Mouse (Mus musculus): ENCODE measurements around the gene Erbb4. TPM values are rescaled to one million over a fixed set of nuclear protein-coding genes. Genes with fewer than 3 reads are reported as not detected.

Gene Erbb4
- total RNA-seq (2014; fragmentation: Nextera tagmentation) = not detected in 2 replicates
- not detected in 2 replicates for total RNA-seq (2017)

- 0 out of 2 replicates have a peak, but pooled peaks have one; percentile 26 for ATAC-seq (replicated peaks; ENCODE audit: low FRiP score, low TSS enrichment, poor library complexity, severe bottlenecking)
These were observed at the start of gene Erbb4 for GRCm38 (mm10) chr1:69107485-69108158. Gene Erbb4 (minus strand): TSS chr1:69108059.

GRCm38 (mm10) chr1:69157346-69157745 is 49.5 kb upstream of the Erbb4 start:
- no peak for ATAC-seq (replicated peaks; ENCODE audit: low FRiP score, low TSS enrichment, poor library complexity, severe bottlenecking)

DNA sequence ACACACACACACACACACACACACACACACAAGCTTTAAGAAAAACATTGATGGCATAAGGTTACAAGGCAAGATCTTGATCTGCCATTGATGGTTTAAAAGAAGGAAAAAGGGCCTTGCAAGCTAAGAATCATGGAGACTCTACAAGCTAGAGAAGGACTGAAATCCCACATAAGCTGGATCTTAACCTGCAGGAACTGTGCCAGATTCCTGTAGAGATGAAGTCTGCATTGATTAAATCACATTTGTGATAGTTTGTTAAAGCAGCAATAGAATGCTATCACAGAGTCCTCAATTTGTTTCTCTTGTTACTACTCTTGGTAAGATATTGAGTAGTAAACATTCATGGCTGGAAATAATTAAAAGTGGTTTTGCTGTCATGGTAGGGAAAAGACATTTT is 33.5 kb upstream of the Erbb4 start:
- ATAC-seq (replicated peaks; ENCODE audit: low FRiP score, low TSS enrichment, poor library complexity, severe bottlenecking) = no peak

- ATAC-seq (replicated peaks; ENCODE audit: low FRiP score, low TSS enrichment, poor library complexity, severe bottlenecking) = no peak
These were observed 31.6 kb upstream of the Erbb4 start for GRCm38 (mm10) chr1:69139519-69139868.

GRCm38 (mm10) chr1:69138856-69139518 is 31.1 kb upstream of the Erbb4 start:
- ATAC-seq (replicated peaks; ENCODE audit: low FRiP score, low TSS enrichment, poor library complexity, severe bottlenecking) = no peak

DNA sequence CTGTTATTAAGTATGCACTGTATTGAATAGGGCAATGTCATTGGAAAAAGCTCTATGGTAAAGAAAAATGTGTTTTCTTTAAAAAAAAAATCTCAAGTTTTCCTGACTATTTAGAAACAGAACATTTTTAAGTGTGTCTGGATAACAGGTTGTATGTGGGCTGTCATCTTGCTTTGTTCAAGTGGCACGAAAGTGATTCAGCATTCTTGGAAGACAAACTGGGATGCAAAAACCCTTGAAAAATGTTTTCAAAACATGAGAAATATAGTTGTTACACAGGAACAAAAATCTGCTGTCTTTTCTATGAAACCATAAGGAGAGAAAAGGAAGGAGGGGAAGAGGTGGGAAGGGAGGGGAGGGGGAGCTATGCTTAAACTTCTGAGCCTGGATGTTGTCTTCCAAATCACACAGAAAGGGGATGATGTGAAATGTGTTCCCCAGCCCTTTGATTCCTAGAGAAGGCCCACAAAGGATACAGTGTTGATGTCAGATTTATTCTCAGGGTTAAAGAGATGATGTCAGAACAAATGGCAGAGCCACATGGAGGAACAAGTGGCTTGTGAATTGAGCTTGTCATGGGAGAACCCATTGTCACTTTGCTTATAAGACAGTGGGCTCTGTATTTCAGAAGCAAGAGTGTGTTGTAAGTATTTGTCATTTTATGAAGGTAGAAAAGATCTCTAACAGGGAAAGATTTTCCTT is 16.4 kb upstream of the Erbb4 start:
- no peak for ATAC-seq (replicated peaks; ENCODE audit: low FRiP score, low TSS enrichment, poor library complexity, severe bottlenecking)

DNA sequence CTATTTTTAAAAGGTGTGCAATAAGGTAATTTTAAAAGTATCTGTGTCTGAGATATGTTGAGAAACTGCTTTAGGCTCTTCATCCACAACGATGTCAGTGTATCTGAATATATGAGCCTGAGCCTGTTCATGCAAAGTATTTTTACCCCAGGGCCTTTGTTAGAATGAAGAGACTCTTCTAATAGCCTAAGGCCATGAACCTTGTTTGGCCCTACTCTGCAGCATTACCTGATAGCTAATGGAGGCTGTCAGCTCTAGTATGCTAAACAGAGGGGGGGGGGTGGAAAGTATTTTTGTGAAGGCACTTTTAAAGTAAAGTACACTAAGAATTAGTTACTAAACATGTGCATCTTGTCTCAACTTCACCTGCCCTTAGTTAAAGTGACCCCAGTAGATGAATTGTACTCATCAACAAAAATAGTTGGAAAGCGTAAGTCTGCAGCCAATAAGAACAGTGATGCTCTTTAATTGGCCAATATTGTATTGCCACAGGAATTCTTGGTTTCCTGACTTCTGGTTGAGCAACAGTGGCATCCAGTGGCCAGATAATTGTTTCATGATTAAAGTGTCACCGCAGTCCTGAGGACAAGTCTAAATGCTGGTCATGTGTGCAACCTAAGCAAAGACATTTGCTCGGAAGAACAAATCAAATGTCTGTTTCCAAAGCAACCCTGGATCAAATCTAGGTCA is 10.5 kb upstream of the Erbb4 start:
- no peak for ATAC-seq (replicated peaks; ENCODE audit: low FRiP score, low TSS enrichment, poor library complexity, severe bottlenecking)

GRCm38 (mm10) chr1:69108159-69108925 is 483 bp upstream of the Erbb4 start:
- ATAC-seq (replicated peaks; ENCODE audit: low FRiP score, low TSS enrichment, poor library complexity, severe bottlenecking) = 0 out of 2 replicates have a peak, but pooled peaks have one; percentile 47

GRCm38 (mm10) chr1:69106937-69107461 is 860 bp downstream of the Erbb4 start:
- no peak for ATAC-seq (replicated peaks; ENCODE audit: low FRiP score, low TSS enrichment, poor library complexity, severe bottlenecking)

- no peak for ATAC-seq (replicated peaks; ENCODE audit: low FRiP score, low TSS enrichment, poor library complexity, severe bottlenecking)
These were observed 1.5 kb downstream of the Erbb4 start for GRCm38 (mm10) chr1:69106322-69106761.

GRCm38 (mm10) chr1:69105493-69106321 is 2.2 kb downstream of the Erbb4 start:
- ATAC-seq (replicated peaks; ENCODE audit: low FRiP score, low TSS enrichment, poor library complexity, severe bottlenecking) = no peak

DNA sequence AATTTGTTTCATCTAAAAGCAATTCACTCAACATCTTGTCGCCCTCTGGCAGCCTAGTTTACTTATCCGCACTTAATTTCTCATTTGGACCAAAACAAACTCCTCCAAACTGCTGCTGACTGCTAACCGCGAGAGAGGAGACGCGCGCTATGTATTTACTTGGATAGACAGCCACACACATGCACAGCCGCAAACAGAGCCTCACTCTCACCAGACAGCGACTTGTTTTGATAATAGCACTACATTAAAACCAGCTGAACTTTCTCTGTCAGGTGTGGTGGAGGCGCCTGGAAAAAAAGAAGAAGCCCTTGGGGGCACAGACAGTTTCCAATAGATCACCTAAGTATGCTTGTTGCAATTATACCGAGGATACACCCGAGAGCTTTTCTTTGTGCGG is 2.8 kb downstream of the Erbb4 start:
- ATAC-seq (replicated peaks; ENCODE audit: low FRiP score, low TSS enrichment, poor library complexity, severe bottlenecking) = no peak

DNA sequence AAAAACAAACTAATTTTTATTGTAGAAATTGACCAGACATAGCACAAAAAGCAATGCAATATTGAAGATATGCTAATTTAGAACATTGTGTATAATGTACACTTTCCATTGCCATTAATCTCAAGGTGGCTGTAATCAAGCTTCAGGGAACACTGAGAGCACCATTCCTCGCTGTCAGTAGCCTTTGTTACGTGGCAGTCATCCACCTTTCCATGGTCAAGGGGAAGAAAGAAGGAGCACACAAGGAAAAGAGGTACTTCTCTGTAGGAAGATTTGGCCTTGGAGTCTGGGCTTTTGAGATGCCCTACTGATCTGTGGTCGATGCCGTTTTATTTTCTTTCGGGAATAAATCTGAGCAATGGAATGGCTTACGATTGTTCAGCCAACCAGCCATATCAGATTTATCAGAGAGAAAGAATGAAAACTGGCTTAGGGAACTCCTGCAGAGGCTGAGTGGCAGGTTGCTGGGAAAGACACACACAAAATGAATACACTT is 4.6 kb downstream of the Erbb4 start:
- ATAC-seq (replicated peaks; ENCODE audit: low FRiP score, low TSS enrichment, poor library complexity, severe bottlenecking) = no peak

DNA sequence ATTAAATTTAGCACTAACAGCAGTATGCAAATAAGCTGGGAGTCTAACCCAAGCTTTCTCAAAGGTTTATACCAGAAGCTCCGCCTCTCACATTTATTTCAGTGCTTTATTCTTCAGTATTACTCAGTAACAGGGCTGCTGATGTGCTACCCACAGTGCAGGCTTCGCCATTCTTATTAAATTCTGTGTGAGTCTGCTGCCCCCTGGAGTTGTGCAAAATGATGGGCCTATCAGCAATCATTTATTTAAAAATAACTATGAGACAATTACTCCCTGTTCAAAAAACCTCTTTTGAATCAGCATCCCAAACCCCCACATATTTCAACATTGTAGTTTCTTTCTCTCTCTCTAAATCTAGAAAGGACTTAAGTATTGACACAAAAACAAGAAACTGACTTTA is 6.2 kb downstream of the Erbb4 start:
- no peak for ATAC-seq (replicated peaks; ENCODE audit: low FRiP score, low TSS enrichment, poor library complexity, severe bottlenecking)

DNA sequence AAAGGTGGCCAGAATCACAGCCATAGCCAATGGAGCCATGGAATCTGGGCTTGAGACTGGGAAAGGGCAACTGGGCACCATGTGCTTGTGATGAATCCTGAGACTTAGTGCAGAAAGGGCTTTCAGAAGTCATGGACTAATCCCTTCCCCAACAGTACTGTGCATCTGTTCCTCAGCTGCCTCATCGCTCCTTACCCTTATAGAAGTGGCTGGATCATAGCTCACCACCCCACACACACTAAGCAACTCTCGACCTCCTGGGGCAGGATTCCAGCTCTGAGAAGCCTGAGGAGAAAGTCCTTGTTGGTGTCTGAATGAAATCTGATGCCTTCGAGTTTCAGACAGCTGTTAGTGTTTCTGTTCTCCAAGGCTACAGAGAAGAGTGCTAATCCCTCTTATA is 14.8 kb downstream of the Erbb4 start:
- no peak for ATAC-seq (replicated peaks; ENCODE audit: low FRiP score, low TSS enrichment, poor library complexity, severe bottlenecking)

DNA sequence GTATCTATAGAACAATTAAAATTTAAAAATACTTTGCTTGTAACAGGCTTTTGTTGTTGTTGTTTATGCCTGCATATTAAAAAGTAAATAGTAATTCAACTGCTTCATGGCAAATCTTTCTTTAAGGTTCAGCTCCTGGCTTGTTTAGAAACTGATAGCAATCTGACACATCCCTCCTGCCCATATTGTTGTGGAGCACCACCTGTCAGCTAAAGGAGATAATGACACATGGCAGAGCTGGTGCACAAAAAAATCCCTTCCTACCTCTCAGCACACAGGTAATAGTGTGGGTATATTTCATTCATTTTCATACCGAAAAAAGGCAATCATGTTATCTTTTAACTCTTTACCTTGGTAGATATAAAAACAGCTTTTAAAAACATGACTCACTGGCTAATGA is 18.5 kb downstream of the Erbb4 start:
- ATAC-seq (replicated peaks; ENCODE audit: low FRiP score, low TSS enrichment, poor library complexity, severe bottlenecking) = no peak

GRCm38 (mm10) chr1:69085753-69086152 is 22.1 kb downstream of the Erbb4 start:
- no peak for ATAC-seq (replicated peaks; ENCODE audit: low FRiP score, low TSS enrichment, poor library complexity, severe bottlenecking)

GRCm38 (mm10) chr1:69048918-69049317 is 58.9 kb downstream of the Erbb4 start:
- no peak for ATAC-seq (replicated peaks; ENCODE audit: low FRiP score, low TSS enrichment, poor library complexity, severe bottlenecking)
